Mouse (Mus musculus) inflammation-experienced regulatory T-cells (primary cell): ENCODE results near the gene Tekt2. TPM values are rescaled to one million over a fixed set of nuclear protein-coding genes. Genes with fewer than 3 reads are reported as not detected.

ENCODE experiments used
- polyA plus RNA-seq, 2 experiments: library from polyadenylated mRNA; unstranded; fragments of 100-300 nt; shearing (Covaris generic); gene quantifications; one replicate each; pipeline ENCODE4 v1.2.1; 2017

The Tekt2 gene
- polyA plus RNA-seq, result under 1 TPM in 1 of 2 experiments, not detected in 1; 0.37 TPM

DNA sequence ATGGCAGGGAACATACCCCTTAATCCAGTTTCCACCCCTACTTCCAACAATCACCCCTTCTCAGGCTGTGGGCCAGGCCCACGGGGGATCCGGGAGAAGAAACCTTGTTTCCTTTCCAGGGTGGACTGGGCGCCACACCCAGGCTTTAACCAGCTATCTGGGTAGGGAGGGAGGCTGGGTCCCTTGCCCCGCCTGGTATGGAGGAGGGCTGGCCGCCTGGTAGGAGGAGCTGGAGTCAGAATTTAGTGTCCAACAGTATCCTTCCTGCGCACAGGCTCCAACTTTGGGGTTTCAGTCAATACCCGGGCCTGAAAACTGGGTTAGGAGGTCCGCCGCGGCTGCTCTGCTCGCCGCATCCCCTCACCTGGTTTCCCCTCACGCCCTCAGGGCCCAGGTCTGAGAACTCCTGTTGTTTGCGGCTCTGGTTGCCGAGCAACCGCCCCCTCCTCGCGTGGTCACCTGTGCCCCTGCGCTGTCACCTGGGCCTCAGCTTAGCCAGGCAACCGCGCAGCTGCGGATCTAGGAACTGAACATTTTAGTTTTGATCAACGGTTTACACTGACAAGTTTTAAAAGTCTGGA lies at the start of gene Tekt2:
Tekt2 (minus strand) TSS at position 408 of the 581 bp plus-strand sequence.

DNA sequence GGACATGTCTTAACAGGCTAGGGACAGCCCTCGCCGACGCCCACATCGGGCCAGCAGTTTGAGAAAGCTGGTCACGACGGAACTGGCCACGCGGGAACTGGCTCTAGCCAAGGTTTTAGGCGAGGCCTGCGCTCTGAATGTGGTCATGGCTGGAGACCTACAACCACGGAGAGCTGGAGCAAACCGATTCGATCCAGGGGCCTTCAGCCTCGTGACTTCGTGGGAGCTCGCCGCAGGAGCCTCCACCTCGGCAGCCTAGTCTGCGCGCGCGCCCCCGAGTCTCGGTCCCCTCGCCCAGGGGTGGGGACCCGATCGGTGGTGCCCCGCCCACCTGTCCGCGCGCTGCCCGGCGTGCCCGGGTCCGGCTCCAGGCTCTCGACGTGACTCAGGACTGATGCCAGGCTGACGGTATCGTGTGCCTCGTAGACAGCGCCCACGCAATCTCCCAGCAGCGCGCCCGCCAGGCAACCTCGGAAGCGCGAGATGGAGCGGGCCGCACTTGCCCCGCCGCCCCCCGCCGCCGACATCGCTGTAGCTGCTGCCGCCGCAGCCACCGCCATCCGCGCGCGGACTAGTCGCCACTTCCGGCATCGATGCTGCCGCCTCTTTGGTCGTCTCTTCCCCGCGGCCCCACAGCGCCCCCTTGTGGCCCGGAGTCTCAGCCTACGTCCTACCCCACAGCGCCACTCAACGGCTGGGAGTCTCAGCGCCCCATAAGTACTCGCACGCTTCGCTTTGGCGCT lies 4.2 kb downstream of the Tekt2 start, which contains the start of gene Adprhl2:
Adprhl2 (minus strand) TSS at position 593 of the 743 bp plus-strand sequence.

DNA sequence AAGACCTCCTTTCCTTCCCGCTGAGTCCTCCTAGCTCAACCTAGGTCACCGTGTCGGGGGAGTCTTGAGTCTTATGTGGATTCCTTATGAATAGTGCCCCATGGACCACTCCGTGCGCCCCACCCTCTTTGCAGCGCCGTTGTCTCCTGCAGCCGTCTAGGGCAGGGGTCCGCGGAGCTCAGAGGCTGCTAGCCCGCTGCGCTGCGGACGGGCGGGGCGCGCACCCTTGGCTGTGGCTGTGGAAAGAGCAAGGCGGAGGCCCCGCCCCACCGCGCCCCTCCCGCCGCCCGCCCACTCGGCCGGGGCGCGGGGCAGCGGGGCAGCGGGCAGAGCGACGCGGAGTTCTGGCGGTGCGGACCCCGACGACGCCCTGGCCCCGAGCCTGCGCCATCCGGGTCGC lies 39.0 kb downstream of the Tekt2 start, which contains the start of gene Col8a2:
Col8a2 (plus strand) TSS at position 302 of the 400 bp plus-strand sequence.

Other genes starting within 250 kb of the Tekt2 start
- gene Lsm10, start 229.1 kb downstream of the Tekt2 start, polyA plus RNA-seq, result 10 to 100 TPM; 53.0 to 64.1 TPM
- gene Stk40, start 221.7 kb downstream of the Tekt2 start, polyA plus RNA-seq, result 10 to 100 TPM; 52.2 to 59.3 TPM
- 10 to 100 TPM; 43.5 to 54.9 TPM for gene Eva1b, start 177.9 kb downstream of the Tekt2 start, polyA plus RNA-seq
- gene Sh3d21, start 162.2 kb downstream of the Tekt2 start, polyA plus RNA-seq, result 1 to 10 TPM; 1.5 to 2.2 TPM
- gene Thrap3, start 122.9 kb downstream of the Tekt2 start, polyA plus RNA-seq, result 100 to 1,000 TPM; 175 to 176 TPM
- 10 to 100 TPM; 65.9 to 67.0 TPM for gene Map7d1, start 69.3 kb downstream of the Tekt2 start, polyA plus RNA-seq
- gene Trappc3, start 63.4 kb downstream of the Tekt2 start, polyA plus RNA-seq, result 10 to 100 TPM; 85.6 to 91.2 TPM
- not detected for gene Col8a2, start 38.9 kb downstream of the Tekt2 start, polyA plus RNA-seq
- 10 to 100 TPM; 68.3 to 80.0 TPM for gene Adprhl2, start 4.0 kb downstream of the Tekt2 start, polyA plus RNA-seq
- 10 to 100 TPM; 28.4 to 29.3 TPM for gene Ago3, start 103.9 kb upstream of the Tekt2 start, polyA plus RNA-seq
- 1 to 10 TPM; 3.9 to 5.6 TPM for gene Ago1, start 142.9 kb upstream of the Tekt2 start, polyA plus RNA-seq
- gene Ago4, start 207.8 kb upstream of the Tekt2 start, polyA plus RNA-seq, result under 1 TPM; 0.26 to 0.72 TPM
- 1 to 10 TPM; 1.3 to 5.2 TPM for gene Clspn, start 231.2 kb upstream of the Tekt2 start, polyA plus RNA-seq